Mouse (Mus musculus) adipocyte (in vitro differentiated cells): ENCODE results near the gene Hdac9.
"Not testable (repeated sequence)": the region's sequence is repeated elsewhere in the genome, so short reads cannot be mapped to it uniquely, and the experiment has no call there.

Experiments used
- DNase-seq: peaks from one replicate; pipeline ENCODE4 v3.0.0-alpha.2; 2016; ENCODE audit warnings: low spot score

Hdac9 gene

GRCm38 (mm10) chr12:34489629-34490028 lies 427.3 kb downstream of the Hdac9 start:
- DNase-seq: no peak

GRCm38 (mm10) chr12:34487666-34488065 lies 429.2 kb downstream of the Hdac9 start:
- no peak for DNase-seq

- no peak for DNase-seq
Observed at GRCm38 (mm10) chr12:34487021-34487420, 429.9 kb downstream of the Hdac9 start.

DNA sequence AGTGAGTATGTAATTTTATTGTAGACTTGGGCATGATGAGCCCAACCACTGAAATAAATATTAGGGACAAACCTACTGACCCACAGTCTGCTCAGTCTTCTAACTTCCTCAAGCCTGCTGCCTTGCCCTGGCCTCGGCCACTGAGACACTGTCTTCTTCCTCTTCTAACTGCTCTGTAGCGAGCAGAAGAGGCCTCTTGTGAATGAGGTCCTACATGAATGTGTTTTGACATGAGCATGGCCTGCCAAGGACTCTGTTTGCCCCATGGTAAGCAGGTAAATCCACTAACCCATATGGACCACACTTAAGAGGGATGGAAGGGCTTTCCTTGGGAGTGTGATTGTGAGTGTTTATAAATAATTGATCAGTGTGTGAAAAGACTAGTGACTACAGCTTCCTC lies 430.9 kb downstream of the Hdac9 start:
- no peak for DNase-seq

GRCm38 (mm10) chr12:34481702-34482101 lies 435.2 kb downstream of the Hdac9 start:
- no peak for DNase-seq

DNA sequence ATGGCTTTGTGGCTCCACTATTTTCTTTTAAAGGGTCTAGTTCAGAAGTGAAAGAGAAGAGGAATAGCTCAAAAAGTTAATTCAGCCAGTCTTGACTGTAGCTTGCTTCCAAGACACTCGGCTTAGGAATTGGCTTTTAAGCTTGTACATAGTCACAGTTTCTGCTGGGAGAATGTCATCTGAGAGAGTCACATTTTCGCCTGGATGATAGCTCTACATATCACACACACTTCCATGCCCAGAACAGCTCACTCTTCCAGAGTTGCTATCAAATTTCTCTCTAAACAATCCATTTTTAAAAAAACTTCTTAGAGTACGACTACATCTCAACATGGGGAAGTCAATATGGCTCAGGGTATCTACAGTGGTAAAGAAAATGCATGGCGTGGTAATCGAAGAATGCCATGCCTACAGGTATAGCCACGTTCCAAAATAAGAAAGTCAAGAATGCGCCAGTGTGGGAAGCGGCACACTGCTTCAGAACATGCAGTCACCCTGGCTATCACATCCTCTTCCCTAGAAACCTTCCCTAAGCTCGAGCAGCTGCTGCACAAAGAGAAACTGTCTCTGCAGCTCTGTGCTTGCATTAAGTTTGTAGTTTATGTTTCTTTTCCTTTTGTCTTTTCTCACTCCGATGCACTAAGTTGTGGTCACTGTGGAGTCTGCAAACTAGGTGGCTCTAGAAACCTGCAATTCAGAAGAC lies 443.8 kb downstream of the Hdac9 start:
- no peak for DNase-seq

GRCm38 (mm10) chr12:34472542-34472941 lies 444.4 kb downstream of the Hdac9 start:
- no peak for DNase-seq

GRCm38 (mm10) chr12:34461728-34462127 lies 455.2 kb downstream of the Hdac9 start:
- no peak for DNase-seq

DNA sequence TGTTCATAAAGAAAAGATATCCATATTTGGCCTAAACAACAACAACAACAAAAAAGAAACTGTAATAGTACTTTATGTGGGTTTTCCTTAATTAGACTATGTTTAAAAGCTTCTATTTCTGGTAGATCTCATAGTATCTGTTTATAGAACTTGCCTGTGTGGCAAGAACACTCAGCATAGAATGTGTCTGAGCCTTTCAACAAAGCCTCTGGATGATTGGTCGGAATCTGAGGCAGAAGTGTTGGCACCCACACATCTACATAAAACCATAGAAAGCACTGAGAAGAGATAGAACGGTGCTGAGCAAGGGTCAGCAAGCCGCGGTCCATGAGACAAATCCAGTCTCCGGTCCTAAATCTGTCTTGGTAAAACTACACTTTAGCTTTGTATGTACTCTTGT lies 464.3 kb downstream of the Hdac9 start:
- no peak for DNase-seq

DNA sequence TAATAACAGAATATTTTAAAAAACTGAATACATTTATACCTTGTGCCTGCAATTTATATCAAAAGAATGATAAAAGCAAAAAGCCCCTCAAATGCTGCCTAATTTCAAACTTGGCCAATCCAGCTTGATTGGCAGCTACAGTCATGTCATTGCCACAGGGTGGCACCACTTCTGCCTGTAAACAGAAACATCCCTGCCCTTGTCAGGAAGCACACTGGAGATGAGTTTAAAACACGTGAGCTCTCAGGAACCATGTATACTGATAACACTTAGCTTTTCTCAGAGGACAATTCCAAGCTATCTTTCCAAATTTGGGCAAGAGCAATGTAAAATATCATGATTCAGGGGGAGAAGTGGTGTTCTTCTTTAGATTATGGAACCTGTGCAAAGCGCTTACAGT lies 465.7 kb downstream of the Hdac9 start:
- peak; percentile 38 for DNase-seq

DNA sequence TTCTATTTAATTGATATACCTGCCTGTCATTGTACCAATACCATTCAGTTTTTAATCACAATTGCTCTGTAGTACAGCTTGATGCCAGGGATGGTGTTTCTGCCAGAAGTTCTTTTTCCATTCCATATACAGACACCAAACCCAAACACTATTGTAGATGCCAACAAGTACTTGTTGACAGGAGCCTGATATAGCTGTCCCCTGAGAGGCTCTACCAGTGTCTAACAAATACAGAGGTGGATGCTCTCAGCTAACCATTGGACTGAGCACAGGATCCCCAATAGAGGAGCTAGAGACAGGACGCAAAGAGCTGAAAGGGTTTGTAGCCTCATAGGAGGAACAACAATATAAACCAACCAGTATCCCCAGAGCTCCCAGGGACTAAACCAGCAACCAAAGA lies 472.2 kb downstream of the Hdac9 start:
- not testable (repeated sequence) for DNase-seq

DNA sequence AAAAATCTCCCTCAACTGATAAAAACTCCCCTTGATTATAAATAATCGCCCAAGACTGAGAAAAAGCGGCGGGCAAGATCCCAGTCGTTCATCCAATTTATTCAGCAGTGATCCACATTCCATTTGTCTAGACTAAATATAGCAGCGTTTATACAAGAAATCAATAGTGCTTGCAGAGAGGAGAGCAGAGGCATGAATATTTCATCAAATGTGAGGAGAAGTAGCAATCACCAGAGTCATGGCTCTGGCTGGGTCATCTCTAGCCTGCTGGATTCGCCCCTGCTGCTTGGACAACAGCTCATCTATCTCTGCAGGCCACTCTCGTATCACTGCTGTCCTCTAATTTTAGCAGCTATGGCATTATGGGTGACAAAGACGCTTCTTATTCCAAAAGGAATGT lies 476.0 kb downstream of the Hdac9 start:
- no peak for DNase-seq

DNA sequence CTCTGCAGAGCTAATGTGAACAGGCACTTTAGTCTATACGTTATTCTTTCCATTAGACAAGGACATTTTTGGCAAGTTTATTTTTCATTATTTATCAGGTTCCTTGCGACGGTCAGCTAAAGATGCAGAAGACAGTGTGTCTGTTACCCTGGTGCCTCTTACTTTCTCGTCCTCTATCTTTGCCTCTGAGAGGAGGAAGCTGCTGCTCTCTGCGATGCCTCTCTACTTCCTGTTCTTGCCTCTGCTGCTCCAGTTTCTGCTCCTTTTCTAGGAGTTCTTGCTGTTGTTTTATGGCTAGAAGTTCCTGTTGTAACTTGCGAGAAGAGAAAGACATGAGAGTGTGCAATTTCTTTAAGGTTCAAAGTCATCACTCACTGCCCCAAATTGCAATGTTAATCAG lies 484.0 kb downstream of the Hdac9 start:
- DNase-seq: no peak

- DNase-seq: peak; percentile 86
Observed at GRCm38 (mm10) chr12:34432461-34432860, 484.4 kb downstream of the Hdac9 start.

DNA sequence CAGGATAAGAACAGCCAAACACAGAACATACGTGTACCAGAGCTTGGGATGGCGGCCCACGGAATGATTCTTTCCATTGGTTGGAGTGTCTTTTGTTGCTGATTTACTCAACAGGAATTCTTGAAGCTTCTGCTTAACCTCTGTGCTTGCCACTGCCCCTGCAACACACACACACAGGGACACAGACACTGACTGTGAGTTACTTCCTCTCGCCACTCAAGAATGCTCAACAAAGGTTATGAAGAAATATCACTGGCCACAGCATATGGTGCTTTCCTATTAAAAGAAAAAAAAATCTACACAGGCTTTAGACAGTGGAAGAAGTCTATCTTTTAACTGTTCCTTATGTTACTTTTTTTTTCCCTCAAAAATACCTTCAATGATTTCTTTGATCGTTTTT lies 485.1 kb downstream of the Hdac9 start:
- peak; percentile 48 for DNase-seq

DNA sequence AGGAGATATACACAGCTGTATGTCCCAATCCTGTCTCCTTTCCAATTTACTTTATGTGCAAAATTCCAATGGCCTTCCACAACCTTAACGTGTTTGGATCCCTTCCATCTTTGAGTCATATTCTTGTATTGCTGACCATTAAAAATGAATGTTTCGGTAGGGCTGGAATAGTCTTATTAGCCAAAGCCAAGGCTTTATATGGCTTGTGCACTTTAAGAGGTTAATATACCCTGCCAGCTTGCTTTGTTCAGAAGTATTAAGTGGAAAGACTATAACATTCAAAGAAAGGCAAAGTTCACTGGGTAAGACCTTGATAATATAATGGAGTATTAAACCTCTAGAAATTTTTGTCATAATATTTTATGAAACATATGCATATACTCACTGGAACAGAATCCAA lies 491.4 kb downstream of the Hdac9 start:
- DNase-seq: no peak

GRCm38 (mm10) chr12:34408139-34408538 lies 508.8 kb downstream of the Hdac9 start:
- no peak for DNase-seq

- DNase-seq: no peak
Observed at GRCm38 (mm10) chr12:34407143-34407542, 509.8 kb downstream of the Hdac9 start.

DNA sequence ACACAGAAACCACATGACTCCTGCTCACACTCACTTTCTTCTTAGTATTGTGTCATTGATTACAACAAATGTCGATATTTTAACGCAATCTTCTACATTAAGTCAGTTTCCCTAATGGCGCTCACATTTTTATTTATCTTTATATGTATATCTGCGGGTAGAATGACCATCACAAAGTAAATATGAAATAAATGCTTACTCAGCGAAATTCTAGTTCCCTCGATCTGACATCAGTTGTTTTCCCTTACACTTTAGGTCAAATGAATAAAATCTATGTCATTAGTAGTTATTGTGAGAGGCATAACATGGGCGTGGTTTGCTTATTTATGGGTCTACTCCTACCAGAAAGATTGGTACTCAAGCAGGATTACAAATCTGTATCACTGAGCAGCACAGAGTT lies 514.8 kb downstream of the Hdac9 start:
- no peak for DNase-seq

GRCm38 (mm10) chr12:34398611-34399010 lies 518.3 kb downstream of the Hdac9 start:
- DNase-seq: no peak

DNA sequence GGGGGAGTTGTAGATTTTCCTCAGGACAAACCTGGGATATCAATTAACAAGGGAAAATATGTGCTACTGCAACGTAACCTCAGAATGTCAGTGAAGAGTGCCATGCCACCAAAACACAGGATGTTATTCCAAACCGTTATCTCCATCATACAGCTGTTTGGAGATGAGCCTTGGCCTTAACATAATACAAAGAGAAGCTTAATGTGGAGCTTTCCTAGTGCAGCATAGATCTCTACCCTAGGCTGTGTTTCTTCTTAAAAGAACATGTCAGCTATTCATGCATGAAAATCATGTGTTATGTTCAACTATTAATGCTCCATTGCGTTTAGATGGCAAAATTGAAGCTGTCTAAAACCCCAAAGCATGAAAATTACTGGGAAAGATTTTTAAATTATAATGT lies 522.6 kb downstream of the Hdac9 start:
- DNase-seq: no peak

- DNase-seq: no peak
Observed at GRCm38 (mm10) chr12:34379681-34380080, 537.2 kb downstream of the Hdac9 start.

GRCm38 (mm10) chr12:34378637-34379036 lies 538.3 kb downstream of the Hdac9 start:
- DNase-seq: no peak

DNA sequence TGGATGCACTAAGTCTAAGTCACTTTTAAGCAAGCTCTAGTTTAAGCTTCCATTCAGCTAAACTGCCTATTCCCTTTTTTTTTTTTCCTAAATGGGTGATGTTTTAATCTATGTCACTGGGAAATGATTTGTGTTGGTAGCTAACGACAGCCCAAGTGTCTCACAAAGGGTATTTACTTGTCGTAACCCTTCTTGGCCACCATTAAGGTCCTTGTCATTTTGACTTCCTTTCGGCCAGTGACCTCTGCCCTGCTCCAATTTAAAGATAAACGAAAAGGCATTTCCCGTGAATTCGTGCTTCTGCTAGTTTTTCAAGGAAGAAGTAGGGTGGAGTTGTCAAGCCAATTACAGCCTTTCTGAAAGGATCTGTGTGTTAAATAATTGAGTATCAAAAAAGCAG lies 565.0 kb downstream of the Hdac9 start:
- no peak for DNase-seq

DNA sequence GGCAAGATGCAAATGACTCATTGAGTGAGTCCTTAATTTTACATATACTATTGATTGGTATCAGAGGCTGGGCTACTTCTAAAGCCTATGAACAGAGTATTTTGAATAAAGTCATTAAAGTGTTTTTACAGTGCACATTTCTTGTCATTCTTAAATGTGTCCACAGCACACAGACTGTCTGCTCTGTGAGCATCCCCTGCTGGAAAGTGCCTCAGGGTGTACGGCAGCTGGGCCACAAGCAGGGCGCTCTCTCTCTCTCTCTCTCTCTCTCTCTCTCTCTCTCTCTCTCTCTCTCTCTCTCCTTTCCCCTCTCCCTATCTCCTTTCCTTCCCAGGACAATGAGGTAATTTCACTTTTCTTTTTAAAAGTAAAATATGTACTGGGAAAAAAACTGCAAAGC lies 569.4 kb downstream of the Hdac9 start:
- DNase-seq: no peak
